Mouse (Mus musculus) c-Kit-positive CD71-positive TER-119-positive erythroid progenitor cells, embryonic 14.5 days (primary cell): ENCODE results near the gene Ptpdc1.
A peak's percentile ranks its signal among the peaks of the same experiment; 100 is the strongest.

ENCODE experiments used
- DNase-seq: peaks from one replicate; pipeline ENCODE4 v3.0.0-alpha.2; 2013; ENCODE audit warnings: low spot score

Ptpdc1 gene

GRCm38 (mm10) chr13:48653788-48654770, 28.6 kb upstream of the Ptpdc1 start:
- peak; percentile 51 for DNase-seq

GRCm38 (mm10) chr13:48651132-48652065, 25.9 kb upstream of the Ptpdc1 start:
- DNase-seq = peak; percentile 63

- DNase-seq = peak; percentile 56
These were observed 25.2 kb upstream of the Ptpdc1 start for GRCm38 (mm10) chr13:48650615-48651014.

DNA sequence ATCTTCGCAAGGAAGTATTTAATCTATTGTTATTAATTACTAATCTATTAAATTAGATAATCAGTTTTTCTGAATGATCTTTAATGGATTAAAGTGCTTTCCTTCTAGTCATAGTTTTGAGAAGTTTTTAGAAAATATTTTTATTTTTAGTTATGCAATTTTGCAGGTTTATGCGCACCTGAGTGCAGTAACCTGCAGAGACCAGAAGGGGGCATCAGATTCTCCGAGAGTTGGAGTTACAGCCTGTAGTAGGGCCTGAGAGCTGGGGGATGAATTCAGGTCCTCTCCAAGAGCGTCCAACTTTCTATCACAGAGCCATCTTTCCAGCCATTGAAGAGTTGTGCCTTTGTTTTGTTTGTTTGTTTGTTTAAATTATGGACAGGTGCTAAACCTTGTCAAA, 21.2 kb upstream of the Ptpdc1 start:
- DNase-seq = no peak

- no peak for DNase-seq
These were observed 18.5 kb upstream of the Ptpdc1 start for GRCm38 (mm10) chr13:48643991-48644390.

DNA sequence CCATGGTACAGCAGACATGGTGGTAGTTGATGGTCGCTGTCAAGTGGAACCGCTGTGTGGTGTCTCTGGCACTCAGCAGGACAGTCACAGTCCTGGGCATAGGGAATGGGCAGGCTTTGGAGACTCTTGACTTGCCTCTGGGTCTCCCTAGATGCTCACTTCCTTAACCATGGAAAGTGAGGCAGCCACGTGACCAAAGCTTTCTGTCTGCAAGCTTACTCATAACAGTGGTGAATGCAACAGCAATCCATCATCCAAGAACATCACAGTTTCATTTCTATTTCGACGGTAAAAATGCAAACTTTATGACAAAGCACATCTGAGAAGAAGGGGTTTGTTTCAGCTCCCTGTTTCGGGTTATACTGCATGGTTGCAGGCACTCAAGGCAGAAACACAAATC, 17.6 kb upstream of the Ptpdc1 start:
- DNase-seq = no peak

DNA sequence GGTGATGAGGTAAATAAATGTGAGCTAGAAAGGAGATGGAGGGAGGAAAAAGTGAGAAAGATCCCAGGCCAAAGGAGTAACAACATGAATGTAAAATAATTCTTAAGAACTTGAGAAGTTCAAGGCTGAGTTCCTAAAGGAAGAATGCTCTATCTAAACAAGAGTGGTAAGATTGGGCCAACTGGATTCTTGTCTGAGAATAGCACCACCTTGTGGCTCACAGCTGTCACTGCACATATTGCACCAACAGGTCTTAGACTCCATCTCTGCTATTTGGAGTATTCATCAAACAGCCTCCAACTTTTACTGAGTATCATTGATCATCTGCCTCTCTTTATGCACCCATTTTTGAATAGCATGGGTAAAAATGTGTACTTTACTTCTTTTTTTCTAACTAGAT, 14.1 kb upstream of the Ptpdc1 start:
- DNase-seq = peak; percentile 25

DNA sequence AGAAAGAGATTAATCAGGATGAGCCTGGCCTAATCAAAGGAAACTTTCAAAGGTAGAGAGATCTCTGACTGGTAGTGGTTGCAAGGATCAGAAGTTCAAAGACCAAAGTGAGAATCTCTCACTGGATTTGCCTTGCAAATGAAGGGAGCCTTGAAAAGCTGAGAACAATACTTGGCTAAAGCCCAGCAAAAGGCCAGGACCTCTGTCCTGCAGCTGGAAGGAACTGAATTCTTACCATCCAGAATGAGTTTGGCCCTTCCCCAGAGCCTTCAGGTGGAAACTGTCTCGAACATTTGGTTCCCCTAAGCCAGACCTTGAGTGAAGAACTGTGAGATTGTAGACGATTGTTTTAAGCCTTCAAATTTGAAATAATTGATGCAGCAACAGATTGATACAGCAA, 12.2 kb upstream of the Ptpdc1 start:
- DNase-seq = no peak

DNA sequence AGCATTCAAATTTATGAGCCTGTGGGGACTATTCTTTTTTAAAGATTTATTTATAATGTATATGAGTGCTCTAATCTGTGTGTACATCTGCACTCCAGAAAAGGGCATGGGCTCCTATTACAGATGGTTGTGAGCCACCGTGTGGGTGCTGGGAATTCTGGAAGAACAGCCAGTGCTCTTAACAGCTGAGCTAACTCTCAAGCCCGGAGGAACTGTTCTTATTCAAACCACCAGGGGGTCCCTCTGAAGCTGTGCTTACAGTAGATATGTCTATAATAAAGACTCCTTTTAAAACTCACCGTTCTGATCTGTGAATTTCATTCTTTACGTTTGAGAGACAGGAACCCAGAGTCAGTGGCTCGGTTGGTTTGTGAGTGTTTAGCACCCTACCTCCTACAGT, 6.2 kb upstream of the Ptpdc1 start:
- DNase-seq = no peak

GRCm38 (mm10) chr13:48624968-48625398, 481 bp downstream of the Ptpdc1 start:
- no peak for DNase-seq

GRCm38 (mm10) chr13:48618890-48619289, 6.6 kb downstream of the Ptpdc1 start:
- no peak for DNase-seq

- no peak for DNase-seq
These were observed 7.7 kb downstream of the Ptpdc1 start for GRCm38 (mm10) chr13:48617774-48618173.

GRCm38 (mm10) chr13:48614525-48614924, 10.9 kb downstream of the Ptpdc1 start:
- no peak for DNase-seq

GRCm38 (mm10) chr13:48609106-48609505, 16.4 kb downstream of the Ptpdc1 start:
- no peak for DNase-seq

DNA sequence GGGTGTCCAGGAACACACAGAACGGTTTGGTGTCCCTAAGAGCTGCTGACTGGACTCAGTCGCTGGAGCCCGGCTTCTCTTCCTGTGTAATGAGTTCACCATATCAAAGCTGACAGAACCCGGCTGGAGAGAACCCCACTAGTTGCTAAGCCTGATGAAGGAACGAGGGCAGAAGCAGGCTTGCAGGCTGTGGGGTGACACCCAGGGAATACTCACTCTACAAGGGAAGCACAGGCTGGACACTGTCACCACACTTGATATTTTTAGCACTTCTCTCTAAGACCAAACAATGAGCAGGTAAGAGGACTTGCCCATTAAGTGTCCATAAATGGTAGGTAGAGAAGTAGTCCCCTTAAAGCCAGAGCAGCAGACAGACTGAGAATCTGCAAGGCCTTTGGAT, 20.9 kb downstream of the Ptpdc1 start:
- DNase-seq = no peak

DNA sequence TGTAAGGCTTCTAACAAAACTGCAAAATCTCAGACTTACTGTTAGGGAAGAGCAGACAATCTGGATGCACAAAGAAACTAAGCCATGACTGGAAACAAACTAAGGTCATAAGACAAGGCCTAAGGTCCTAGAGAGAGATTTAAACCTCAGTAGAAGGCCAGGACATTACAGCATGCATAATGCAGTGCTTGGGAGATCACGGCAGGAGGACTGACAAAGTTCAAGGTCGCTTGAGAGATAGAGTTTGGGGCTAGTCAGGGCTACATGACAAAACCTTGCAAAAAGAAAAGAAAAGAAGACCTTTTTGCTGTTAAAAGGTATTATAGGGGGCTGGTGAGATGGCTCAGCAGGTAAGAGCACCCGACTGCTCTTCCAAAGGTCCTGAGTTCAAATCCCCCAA, 22.2 kb downstream of the Ptpdc1 start:
- DNase-seq = no peak

DNA sequence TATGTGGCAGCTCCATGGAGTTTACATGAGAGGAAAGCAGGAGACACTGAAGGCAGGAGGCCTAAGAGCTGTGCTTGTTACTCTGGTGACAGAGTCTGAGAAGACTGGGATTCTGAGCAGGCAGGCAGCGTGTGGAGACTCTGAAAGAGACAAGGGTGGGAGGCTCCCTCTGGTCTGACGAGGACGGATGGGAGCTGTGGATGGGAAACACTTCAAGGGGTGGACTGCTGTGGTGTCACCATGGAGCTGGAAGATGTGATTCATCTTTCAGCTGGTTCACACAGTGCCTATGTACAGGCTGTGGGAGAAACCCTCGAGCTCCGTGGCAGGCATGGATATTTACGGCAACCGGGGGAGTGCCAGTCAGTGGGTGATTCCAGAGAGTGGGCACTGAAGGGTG, 30.9 kb downstream of the Ptpdc1 start:
- DNase-seq = no peak

DNA sequence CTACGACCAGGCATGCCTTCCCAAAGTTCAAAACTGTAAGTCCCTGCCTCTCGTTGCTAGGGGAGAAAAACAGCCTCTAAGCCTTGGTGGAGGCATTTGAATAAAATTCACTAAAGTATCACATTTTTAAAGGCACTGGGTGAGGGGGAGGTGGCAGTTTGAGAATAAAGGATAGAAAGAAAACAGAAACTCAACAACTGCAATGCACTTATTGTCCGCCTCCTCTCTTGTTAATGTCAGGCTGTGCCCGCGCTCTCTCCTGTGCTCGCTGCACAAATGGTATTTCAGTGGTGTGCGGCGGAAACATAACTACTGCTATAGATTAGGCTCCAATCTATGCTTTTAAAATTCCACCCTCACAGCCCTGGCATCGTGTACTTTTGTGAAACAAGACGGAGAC, 31.4 kb downstream of the Ptpdc1 start:
- DNase-seq = no peak

GRCm38 (mm10) chr13:48593181-48593580, 32.3 kb downstream of the Ptpdc1 start:
- no peak for DNase-seq

- no peak for DNase-seq
These were observed 34.7 kb downstream of the Ptpdc1 start for GRCm38 (mm10) chr13:48590743-48591142.

DNA sequence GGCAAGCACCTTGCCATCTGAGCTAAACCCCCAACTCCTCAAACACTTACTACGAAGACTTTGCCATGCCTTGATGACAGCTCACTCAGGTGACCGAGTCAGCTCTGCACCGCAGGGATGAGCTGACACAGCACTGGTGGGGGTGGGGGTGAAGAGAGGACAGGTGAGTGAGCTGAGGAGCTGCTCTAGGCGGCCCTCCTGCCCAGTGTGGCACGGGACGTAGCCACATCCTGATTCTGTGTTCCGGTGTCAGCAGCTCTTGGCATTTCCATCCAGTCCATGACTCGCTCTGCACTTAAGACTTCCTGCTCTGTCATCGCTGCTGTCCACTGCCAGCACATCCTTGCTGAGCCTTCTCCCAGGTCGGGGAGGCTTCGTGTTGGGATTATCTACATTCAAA, 38.1 kb downstream of the Ptpdc1 start:
- DNase-seq = no peak

- no peak for DNase-seq
These were observed 39.0 kb downstream of the Ptpdc1 start for GRCm38 (mm10) chr13:48586496-48586895.

GRCm38 (mm10) chr13:48585786-48586185, 39.7 kb downstream of the Ptpdc1 start:
- no peak for DNase-seq
